Mouse (Mus musculus) G1E (cell line): ENCODE results near the gene Nkx2-3. TPM values are rescaled to one million over a fixed set of nuclear protein-coding genes. Genes with fewer than 3 reads are reported as not detected.

Source experiments
- ATAC-seq: 2 replicates; pipeline ENCODE4 v1.8.0; 2016; ENCODE audit warnings: mild to moderate bottlenecking; ENCODE audit not compliant: insufficient number of reproducible peaks, poor library complexity, low FRiP score, severe bottlenecking; ENCODE audit errors: extremely low read depth
- DNase-seq: peaks from one replicate; pipeline ENCODE4 v3.0.0; 2012; ENCODE audit warnings: low spot score
- H3K27me3 ChIP-seq: 2 replicates; pipeline ENCODE4 v1.6.1; 2012; ENCODE audit warnings: mild to moderate bottlenecking, low read length, inconsistent platforms; ENCODE audit not compliant: insufficient read depth
- H3K36me3 ChIP-seq: replicated peaks from 2 replicates; pipeline ENCODE3; 2012; ENCODE audit warnings: mild to moderate bottlenecking, inconsistent platforms
- H3K4me1 ChIP-seq: 2 replicates; pipeline ENCODE4 v1.6.1; 2012; ENCODE audit warnings: low read depth, low read length, inconsistent platforms, mixed read lengths; ENCODE audit not compliant: insufficient read depth
- H3K4me3 ChIP-seq: 2 replicates; pipeline ENCODE4 v1.5.1; 2012; ENCODE audit warnings: low read depth, mild to moderate bottlenecking, inconsistent platforms, low read length, moderate library complexity, mixed read lengths
- H3K9me3 ChIP-seq: replicated peaks from 2 replicates; pipeline ENCODE4 v1.6.1; 2012; ENCODE audit warnings: inconsistent platforms
- CTCF ChIP-seq: IDR thresholded peaks from 2 replicates; pipeline ENCODE4 v1.5.1; 2012; ENCODE audit warnings: low read depth, low read length, inconsistent platforms, mixed read lengths
- GATA1 ChIP-seq: IDR thresholded peaks from 2 replicates; pipeline ENCODE4 v1.6.1; 2012; ENCODE audit warnings: borderline replicate concordance, low read length, inconsistent platforms, mixed read lengths
- GATA2 ChIP-seq: IDR thresholded peaks from 2 replicates; pipeline ENCODE4 v1.6.1; 2012; ENCODE audit warnings: low read depth, low read length, inconsistent platforms, borderline replicate concordance
- POLR2AphosphoS5 ChIP-seq: IDR thresholded peaks from 2 replicates; pipeline ENCODE4 v1.6.1; 2012; ENCODE audit warnings: low read depth, low read length, inconsistent platforms; ENCODE audit not compliant: insufficient replicate concordance
- TAL1 ChIP-seq: conservative IDR thresholded peaks from 2 replicates; pipeline ENCODE4 v1.6.1; 2012; ENCODE audit warnings: low read depth, low read length, inconsistent platforms, mixed read lengths
- polyA plus RNA-seq: library from polyadenylated mRNA; stranded (reverse); fragments of >175 nt; gene quantifications from 2 replicates; pipeline ENCODE4 v1.2.3, GENCODE M21; 2012
- total RNA-seq, 2 experiments: library from RNA; stranded (forward) in 1 of 2; stranded (reverse) in 1 of 2; fragments of 200-1000 nt in 1 of 2; fragments of >200 nt in 1 of 2; fragmentation: Nextera tagmentation in 1 of 2; gene quantifications; 2 replicates each; pipeline ENCODE4 v1.2.3; 2014 to 2017

Gene Nkx2-3
- total and polyA plus RNA-seq, 3 experiments, result 0.05 TPM; not detected in 2

- H3K9me3 ChIP-seq, result peaks cover 10% of the 10 kb centered on the region
- H3K36me3 ChIP-seq, result no peaks in the 10 kb centered on the region
- TF ChIP-seq TAL1 (no peak), GATA2 (no peak), GATA1 (no peak), POLR2AphosphoS5 (no peak), CTCF (no peak)
- DNase-seq (no peak), ATAC-seq (no peak)
- no peak overlapping the region for H3K4me3 ChIP-seq
- peaks cover 7% of the 10 kb centered on the region for H3K4me1 ChIP-seq
- H3K27me3 ChIP-seq, result peaks cover 90% of the 10 kb centered on the region
These were observed 2.4 kb downstream of the Nkx2-3 start for GRCm38 (mm10) chr19:43614341-43615073.

- Histone ChIP-seq H3K4me1 (peaks cover 7% of the 10 kb centered on the region), H3K4me3 (no peak overlapping the region), H3K27me3 (peaks cover 89% of the 10 kb centered on the region), H3K36me3 (no peaks in the 10 kb centered on the region), H3K9me3 (peaks cover 10% of the 10 kb centered on the region)
- DNase-seq, result no peak
- ATAC-seq, result no peak
- TF ChIP-seq GATA2 (no peak), POLR2AphosphoS5 (no peak), GATA1 (no peak), TAL1 (no peak), CTCF (no peak)
These were observed 2.9 kb downstream of the Nkx2-3 start for GRCm38 (mm10) chr19:43615074-43615445.

GRCm38 (mm10) chr19:43615571-43616414, 3.7 kb downstream of the Nkx2-3 start:
- TF ChIP-seq GATA2 (no peak), CTCF (no peak), GATA1 (no peak), TAL1 (no peak), POLR2AphosphoS5 (no peak)
- H3K27me3 ChIP-seq, result peaks cover 84% of the 10 kb centered on the region
- no peak overlapping the region for H3K4me3 ChIP-seq
- peaks cover 10% of the 10 kb centered on the region for H3K9me3 ChIP-seq
- DNase-seq, result no peak
- ATAC-seq, result no peak
- H3K4me1 ChIP-seq, result peaks cover 7% of the 10 kb centered on the region
- no peaks in the 10 kb centered on the region for H3K36me3 ChIP-seq

DNA sequence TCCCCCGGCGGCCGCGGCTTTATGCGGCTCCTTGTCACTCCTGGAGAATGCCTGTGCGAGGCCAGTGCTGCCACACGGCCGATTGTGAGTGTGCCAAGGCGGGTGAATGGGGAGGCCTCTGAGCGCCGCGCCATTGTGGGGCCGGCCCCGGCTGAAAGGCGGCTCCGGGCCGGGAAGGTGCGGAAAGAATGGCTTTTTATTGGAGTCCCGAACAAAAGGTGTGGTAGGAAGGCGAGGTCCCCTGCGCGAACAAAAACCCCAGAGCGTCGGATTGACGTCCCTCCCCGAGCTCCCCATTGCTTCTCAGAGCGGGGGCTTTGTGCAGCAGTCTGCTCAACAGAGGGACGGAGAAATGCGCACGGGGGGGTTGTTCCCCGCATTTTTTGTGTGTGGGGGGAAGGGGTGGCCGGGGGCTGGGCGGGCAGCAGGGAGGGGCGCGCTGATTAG, 4.3 kb downstream of the Nkx2-3 start:
- no peaks in the 10 kb centered on the region for H3K36me3 ChIP-seq
- peaks cover 79% of the 10 kb centered on the region for H3K27me3 ChIP-seq
- no peak overlapping the region for H3K4me3 ChIP-seq
- H3K9me3 ChIP-seq, result peaks cover 10% of the 10 kb centered on the region
- DNase-seq (no peak), ATAC-seq (no peak)
- no peak for TF ChIP-seq GATA1
- no peak for TF ChIP-seq TAL1
- TF ChIP-seq CTCF, result no peak
- no peak for TF ChIP-seq GATA2
- TF ChIP-seq POLR2AphosphoS5, result no peak
- peaks cover 7% of the 10 kb centered on the region for H3K4me1 ChIP-seq

DNA sequence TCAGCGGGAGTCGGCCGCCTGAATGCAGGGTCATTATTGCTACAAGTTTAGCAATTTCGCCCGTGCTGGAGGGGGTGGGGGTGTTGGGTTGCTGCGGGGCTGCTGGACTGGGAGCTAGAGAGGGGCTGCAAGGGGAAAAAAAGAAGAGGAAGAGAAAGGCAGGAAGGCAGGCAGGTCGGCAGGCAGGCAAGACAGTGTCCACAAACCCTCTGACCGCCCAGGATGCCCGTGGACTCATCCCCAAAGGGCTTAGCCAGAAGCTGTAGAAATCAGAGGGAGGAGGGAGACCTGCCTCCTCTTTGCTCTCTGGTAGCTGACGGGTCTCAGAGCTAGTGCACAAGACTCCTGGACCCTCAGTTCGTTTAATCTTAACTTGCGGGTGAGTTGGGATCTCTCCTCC, 4.8 kb downstream of the Nkx2-3 start:
- peaks cover 74% of the 10 kb centered on the region for H3K27me3 ChIP-seq
- peaks cover 10% of the 10 kb centered on the region for H3K9me3 ChIP-seq
- DNase-seq (no peak), ATAC-seq (no peak)
- H3K4me1 ChIP-seq, result peaks cover 7% of the 10 kb centered on the region
- no peaks in the 10 kb centered on the region for H3K36me3 ChIP-seq
- no peak overlapping the region for H3K4me3 ChIP-seq
- no peak for TF ChIP-seq CTCF
- no peak for TF ChIP-seq GATA2
- TF ChIP-seq POLR2AphosphoS5, result no peak
- TF ChIP-seq GATA1, result no peak
- no peak for TF ChIP-seq TAL1

DNA sequence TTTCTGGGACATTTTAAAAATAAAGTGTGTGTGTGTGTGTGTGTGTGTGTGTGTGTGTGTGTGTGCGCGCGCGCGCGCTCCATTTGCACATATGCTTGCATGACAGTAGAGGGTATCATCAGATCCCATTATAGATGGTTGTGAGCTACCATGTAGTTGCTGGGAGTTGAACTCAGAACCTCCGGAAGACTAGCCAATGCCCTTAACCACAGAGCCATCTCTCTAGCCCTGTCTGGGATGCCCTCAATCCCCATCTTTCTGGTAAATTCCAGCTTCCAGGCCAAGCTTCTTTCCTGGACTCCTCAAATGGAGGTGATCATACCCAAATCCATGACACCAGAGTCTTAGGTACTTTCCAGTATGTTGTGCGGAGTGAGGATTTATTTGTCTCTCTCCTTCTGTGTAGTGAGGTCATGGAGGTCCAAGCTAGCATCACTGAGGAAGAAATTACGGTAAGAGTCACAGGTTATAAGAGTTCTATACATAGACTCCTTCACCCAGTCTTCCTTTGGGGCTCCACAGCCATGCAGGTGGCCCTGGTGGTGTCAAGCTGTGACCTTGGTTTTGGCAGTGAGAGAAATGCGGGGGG, 5.7 kb downstream of the Nkx2-3 start:
- Histone ChIP-seq H3K4me1 (no peaks in the 10 kb centered on the region), H3K27me3 (peaks cover 65% of the 10 kb centered on the region), H3K9me3 (peaks cover 10% of the 10 kb centered on the region), H3K4me3 (no peak overlapping the region), H3K36me3 (no peaks in the 10 kb centered on the region)
- DNase-seq (no peak), ATAC-seq (no peak)
- no peak for TF ChIP-seq POLR2AphosphoS5
- no peak for TF ChIP-seq GATA1
- no peak for TF ChIP-seq CTCF
- TF ChIP-seq GATA2, result no peak
- no peak for TF ChIP-seq TAL1
